Mouse (Mus musculus) kidney, embryonic 16.5 days (tissue): ENCODE measurements at regions not wholly inside any gene's neighbourhood (a gene's known extent, or its start where the extent isn't known, plus 50 kb on each side); places are given as distances from the start of the nearest gene placed in this dataset.

Experiments
- ATAC-seq: fragments of 200-750 bp; cut with Nextera tagmentation; 2 replicates; pipeline ENCODE4 v1.8.0; 2017; ENCODE audit warnings: moderate TSS enrichment; ENCODE audit not compliant: low FRiP score, low TSS enrichment
- H3K27ac ChIP-seq: fragments of 300-500 bp; sonication (generic); 2 replicates; pipeline ENCODE4 v1.5.1; 2014; ENCODE audit warnings: low read length
- H3K27me3 ChIP-seq: fragments of 300-500 bp; sonication (generic); 2 replicates; pipeline ENCODE4 v1.6.1; 2014; ENCODE audit warnings: low read length, control low read depth, mixed read lengths; ENCODE audit not compliant: insufficient read depth
- H3K36me3 ChIP-seq: fragments of 300-500 bp; sonication (generic); 2 replicates; pipeline ENCODE4 v1.6.1; 2014; ENCODE audit warnings: low read length, control low read depth, mixed read lengths; ENCODE audit not compliant: insufficient read depth
- H3K4me1 ChIP-seq: fragments of 300-500 bp; sonication (generic); 2 replicates; pipeline ENCODE4 v1.6.1; 2014; ENCODE audit warnings: low read length, control low read depth, mixed read lengths; ENCODE audit not compliant: insufficient read depth
- H3K4me2 ChIP-seq: fragments of 300-500 bp; sonication (generic); replicated peaks from 2 replicates; pipeline ENCODE4 v1.6.1; 2014; ENCODE audit warnings: low read depth, low read length
- H3K4me3 ChIP-seq: fragments of 300-500 bp; sonication (generic); 2 replicates; pipeline ENCODE4 v1.5.1; 2014; ENCODE audit warnings: mild to moderate bottlenecking, low read length
- H3K9ac ChIP-seq: fragments of 300-500 bp; sonication (generic); replicated peaks from 2 replicates; pipeline ENCODE4 v1.6.1; 2014; ENCODE audit warnings: low read length
- H3K9me3 ChIP-seq: fragments of 300-500 bp; sonication (generic); 2 replicates; pipeline ENCODE4 v1.6.1; 2016; ENCODE audit warnings: low read length, control low read depth
- WGBS: fragments of 180-500 bp; shearing (Covaris S2); extraction: QIAGEN DNeasy Blood & Tissue Kit; methylation state at CpG from one replicate; pipeline ENCODE4 v1.1.7; 2014; 5-methylcytosine and 5-hydroxymethylcytosine counted together

- H3K36me3 ChIP-seq = no peaks in the 10 kb centered on the region
- no peaks in the 10 kb centered on the region for H3K4me1 ChIP-seq
- H3K27me3 ChIP-seq = no peaks in the 10 kb centered on the region
- H3K4me3 ChIP-seq = no peak overlapping the region
- no peaks in the 10 kb centered on the region for H3K9me3 ChIP-seq
- H3K27ac ChIP-seq = no peak overlapping the region
- no peak overlapping the region for H3K9ac ChIP-seq
- no peak for ATAC-seq
- 67% methylated on average over 1 of the region's 1 CpGs for WGBS
- no peak overlapping the region for H3K4me2 ChIP-seq
Measured at GRCm38 (mm10) chr4:82120326-82120725, 585.2 kb downstream of the Nfib start.

- Histone ChIP-seq H3K36me3 (no peaks in the 10 kb centered on the region), H3K9ac (no peak overlapping the region), H3K4me2 (no peak overlapping the region), H3K27ac (no peak overlapping the region), H3K4me3 (no peak overlapping the region), H3K4me1 (no peaks in the 10 kb centered on the region), H3K9me3 (no peaks in the 10 kb centered on the region), H3K27me3 (no peaks in the 10 kb centered on the region)
- no peak for ATAC-seq
- 91% methylated on average over 1 of the region's 1 CpGs for WGBS
Measured at GRCm38 (mm10) chr4:82101837-82102236, 603.7 kb downstream of the Nfib start.

- 76% methylated on average over 6 of the region's 6 CpGs for WGBS
- ATAC-seq = no peak
Measured at GRCm38 (mm10) chr4:82099970-82100368, 605.6 kb downstream of the Nfib start.

GRCm38 (mm10) chr4:82098986-82099969, 606.3 kb downstream of the Nfib start:
- no peaks in the 10 kb centered on the region for H3K4me1 ChIP-seq
- 89% methylated on average over 13 of the region's 13 CpGs for WGBS
- H3K4me3 ChIP-seq = no peak overlapping the region
- H3K9me3 ChIP-seq = no peaks in the 10 kb centered on the region
- no peaks in the 10 kb centered on the region for H3K36me3 ChIP-seq
- no peak overlapping the region for H3K4me2 ChIP-seq
- no peak for ATAC-seq
- no peaks in the 10 kb centered on the region for H3K27me3 ChIP-seq
- H3K9ac ChIP-seq = no peak overlapping the region
- no peak overlapping the region for H3K27ac ChIP-seq

More at GRCm38 (mm10) chr4:82099970-82100368, 605.6 kb downstream of the Nfib start:
- H3K4me1 ChIP-seq = no peaks in the 10 kb centered on the region
- H3K27ac ChIP-seq = no peak overlapping the region
- no peaks in the 10 kb centered on the region for H3K9me3 ChIP-seq
- H3K36me3 ChIP-seq = no peaks in the 10 kb centered on the region
- H3K9ac ChIP-seq = no peak overlapping the region
- H3K4me2 ChIP-seq = no peak overlapping the region
- no peaks in the 10 kb centered on the region for H3K27me3 ChIP-seq
- no peak overlapping the region for H3K4me3 ChIP-seq

GRCm38 (mm10) chr4:82092296-82093230, 613.0 kb downstream of the Nfib start:
- Histone ChIP-seq H3K4me1 (no peaks in the 10 kb centered on the region), H3K27ac (no peak overlapping the region), H3K4me2 (no peak overlapping the region), H3K4me3 (no peak overlapping the region), H3K36me3 (no peaks in the 10 kb centered on the region), H3K27me3 (no peaks in the 10 kb centered on the region), H3K9ac (no peak overlapping the region), H3K9me3 (no peaks in the 10 kb centered on the region)
- ATAC-seq = no peak
- WGBS = 75% methylated on average over 5 of the region's 5 CpGs

GRCm38 (mm10) chr4:82089657-82090056, 615.9 kb downstream of the Nfib start:
- H3K4me3 ChIP-seq = no peak overlapping the region
- H3K27ac ChIP-seq = no peak overlapping the region
- no peaks in the 10 kb centered on the region for H3K36me3 ChIP-seq
- H3K27me3 ChIP-seq = no peaks in the 10 kb centered on the region
- H3K9me3 ChIP-seq = no peaks in the 10 kb centered on the region
- 93% methylated on average over 5 of the region's 5 CpGs for WGBS
- H3K4me1 ChIP-seq = no peaks in the 10 kb centered on the region
- ATAC-seq = no peak
- H3K4me2 ChIP-seq = no peak overlapping the region
- H3K9ac ChIP-seq = no peak overlapping the region

GRCm38 (mm10) chr4:82083519-82083918, 622.0 kb downstream of the Nfib start:
- H3K9me3 ChIP-seq = no peaks in the 10 kb centered on the region
- H3K36me3 ChIP-seq = no peaks in the 10 kb centered on the region
- no peak overlapping the region for H3K4me2 ChIP-seq
- ATAC-seq = no peak
- 68% methylated on average over 2 of the region's 2 CpGs for WGBS
- H3K9ac ChIP-seq = no peak overlapping the region
- no peak overlapping the region for H3K27ac ChIP-seq
- no peaks in the 10 kb centered on the region for H3K4me1 ChIP-seq
- no peak overlapping the region for H3K4me3 ChIP-seq
- no peaks in the 10 kb centered on the region for H3K27me3 ChIP-seq

- no peak for ATAC-seq
- H3K9me3 ChIP-seq = no peaks in the 10 kb centered on the region
- no peak overlapping the region for H3K4me3 ChIP-seq
- H3K4me2 ChIP-seq = no peak overlapping the region
- no peak overlapping the region for H3K27ac ChIP-seq
- WGBS = 78% methylated on average over 3 of the region's 3 CpGs
- H3K4me1 ChIP-seq = no peaks in the 10 kb centered on the region
- no peaks in the 10 kb centered on the region for H3K36me3 ChIP-seq
- H3K9ac ChIP-seq = no peak overlapping the region
- H3K27me3 ChIP-seq = no peaks in the 10 kb centered on the region
Measured at GRCm38 (mm10) chr4:82068050-82068449, 625.4 kb upstream of the Mpdz start.

- no peaks in the 10 kb centered on the region for H3K9me3 ChIP-seq
- H3K4me3 ChIP-seq = no peak overlapping the region
- no peak overlapping the region for H3K9ac ChIP-seq
- peak; percentile 70; the same call in 1 of the 2 replicates for ATAC-seq
- H3K4me2 ChIP-seq = peak overlapping the region; percentile 39
- H3K27ac ChIP-seq = no peak overlapping the region
- WGBS = 65% methylated on average over 14 of the region's 14 CpGs
- H3K27me3 ChIP-seq = no peaks in the 10 kb centered on the region
- H3K36me3 ChIP-seq = no peaks in the 10 kb centered on the region
- H3K4me1 ChIP-seq = no peaks in the 10 kb centered on the region
Measured at GRCm38 (mm10) chr4:82065641-82066358, 623.2 kb upstream of the Mpdz start.
